Mouse (Mus musculus): ENCODE data around the gene Spata33.

Spata33 gene

GRCm38 (mm10) chr8:123239398-123239797, 26.8 kb downstream of the Spata33 start:
- Histone ChIP-seq H3K4me3 (replicated peaks; ENCODE audit: low read length) (no peak overlapping the region), H3K36me3 (ENCODE audit: insufficient read depth, low read length) (peaks cover 24% of the 10 kb centered on the region), H3K27me3 (ENCODE audit: insufficient read depth, low read length) (peaks cover 16% of the 10 kb centered on the region), H3K9me3 (ENCODE audit: low read length) (no peaks in the 10 kb centered on the region), H3K4me1 (replicated peaks; ENCODE audit: low read depth, low read length) (peaks cover 39% of the 10 kb centered on the region)
- TF ChIP-seq POU5F1 (IDR thresholded peaks at IDR 0.05; ENCODE audit: borderline replicate concordance, low read length) (no peak), NANOG (IDR thresholded peaks at IDR 0.05; ENCODE audit: borderline replicate concordance, low read length) (no peak), CTCF (conservative IDR thresholded peaks at IDR 0.05; ENCODE audit: low read length) (no peak)

DNA sequence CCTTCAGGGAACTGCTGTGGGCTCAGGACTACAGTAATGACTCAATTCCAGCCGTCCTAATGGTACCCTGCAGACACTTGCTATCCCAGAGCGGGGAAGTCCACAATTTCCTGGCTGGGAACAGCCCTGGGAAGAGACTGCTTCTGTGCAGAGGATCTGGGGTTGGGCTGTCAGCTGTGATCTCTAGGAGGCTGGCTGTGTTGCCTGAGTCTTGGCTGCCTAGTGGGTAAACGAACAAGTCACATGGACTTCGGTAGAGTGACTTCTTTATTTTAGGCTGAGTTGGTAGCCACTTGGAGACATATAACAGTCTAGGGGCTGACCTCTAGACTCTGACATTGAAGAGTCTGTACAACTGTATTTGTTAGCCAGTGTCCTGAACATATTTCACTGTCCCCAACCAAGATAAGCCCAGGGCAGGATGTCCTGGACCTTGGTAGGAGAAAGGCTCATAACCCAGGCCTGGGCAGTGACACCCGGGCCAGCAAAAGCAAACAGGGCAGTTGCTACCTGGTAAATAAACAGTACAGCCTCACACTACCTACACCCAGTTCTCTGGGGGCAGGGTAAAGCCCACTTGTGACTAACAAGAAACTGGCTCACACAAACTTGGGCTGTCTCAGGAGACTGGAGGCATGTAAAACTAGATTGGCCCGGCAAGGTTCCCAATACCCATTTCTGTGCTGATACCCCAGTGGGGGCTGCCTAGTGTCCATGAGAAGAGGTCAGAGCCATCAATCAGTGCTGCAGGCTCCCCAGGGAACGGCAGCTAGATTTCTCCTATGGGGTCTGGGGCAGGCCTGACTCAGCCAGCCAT, 29.7 kb downstream of the Spata33 start:
- no peaks in the 10 kb centered on the region for H3K27me3 ChIP-seq (ENCODE audit: insufficient read depth, low read length)
- peaks cover 54% of the 10 kb centered on the region for H3K36me3 ChIP-seq (ENCODE audit: insufficient read depth, low read length)
- peaks cover 38% of the 10 kb centered on the region for H3K4me1 ChIP-seq (replicated peaks; ENCODE audit: low read depth, low read length)
- no peaks in the 10 kb centered on the region for H3K9me3 ChIP-seq (ENCODE audit: low read length)
- H3K4me3 ChIP-seq (replicated peaks; ENCODE audit: low read length) = no peak overlapping the region
- TF ChIP-seq CTCF (conservative IDR thresholded peaks at IDR 0.05; ENCODE audit: low read length) (no peak), POU5F1 (IDR thresholded peaks at IDR 0.05; ENCODE audit: borderline replicate concordance, low read length) (no peak), NANOG (IDR thresholded peaks at IDR 0.05; ENCODE audit: borderline replicate concordance, low read length) (no peak)

- peak overlapping the region; percentile 10; the same call in 1 of the 2 replicates for H3K4me3 ChIP-seq (replicated peaks; ENCODE audit: low read length)
- H3K36me3 ChIP-seq (ENCODE audit: insufficient read depth, low read length) = peaks cover 61% of the 10 kb centered on the region
- peaks cover 38% of the 10 kb centered on the region for H3K4me1 ChIP-seq (replicated peaks; ENCODE audit: low read depth, low read length)
- TF ChIP-seq CTCF (conservative IDR thresholded peaks at IDR 0.05; ENCODE audit: low read length) (no peak), POU5F1 (IDR thresholded peaks at IDR 0.05; ENCODE audit: borderline replicate concordance, low read length) (no peak), NANOG (IDR thresholded peaks at IDR 0.05; ENCODE audit: borderline replicate concordance, low read length) (no peak)
- H3K9me3 ChIP-seq (ENCODE audit: low read length) = no peaks in the 10 kb centered on the region
- H3K27me3 ChIP-seq (ENCODE audit: insufficient read depth, low read length) = no peaks in the 10 kb centered on the region
Measured at GRCm38 (mm10) chr8:123243053-123243452, 30.4 kb downstream of the Spata33 start.

DNA sequence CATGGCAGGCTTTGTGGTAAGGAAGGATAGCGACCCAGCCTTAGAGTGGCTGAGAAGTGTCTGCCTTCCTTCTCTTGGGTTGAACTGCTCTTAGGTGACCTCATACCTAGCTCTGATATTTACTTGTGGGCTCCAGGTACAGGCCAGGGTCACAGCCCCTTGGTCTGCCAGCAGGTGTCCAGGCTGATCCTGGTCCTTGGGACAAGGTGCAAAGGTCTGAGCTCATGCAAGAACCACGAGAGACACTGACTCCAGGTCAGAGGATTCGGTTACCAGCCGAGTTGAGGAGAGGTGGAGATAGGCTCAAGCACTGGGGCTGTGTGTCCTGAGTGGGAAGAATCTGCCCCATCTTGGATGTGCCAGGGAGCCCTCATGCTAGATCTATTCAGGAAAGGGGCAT, 31.8 kb downstream of the Spata33 start:
- Histone ChIP-seq H3K36me3 (ENCODE audit: insufficient read depth, low read length) (peaks cover 74% of the 10 kb centered on the region), H3K27me3 (ENCODE audit: insufficient read depth, low read length) (no peaks in the 10 kb centered on the region), H3K9me3 (ENCODE audit: low read length) (no peaks in the 10 kb centered on the region), H3K4me1 (replicated peaks; ENCODE audit: low read depth, low read length) (peaks cover 38% of the 10 kb centered on the region), H3K4me3 (replicated peaks; ENCODE audit: low read length) (no peak overlapping the region)
- TF ChIP-seq CTCF (conservative IDR thresholded peaks at IDR 0.05; ENCODE audit: low read length) = no peak
- TF ChIP-seq NANOG (IDR thresholded peaks at IDR 0.05; ENCODE audit: borderline replicate concordance, low read length) = no peak
- TF ChIP-seq POU5F1 (IDR thresholded peaks at IDR 0.05; ENCODE audit: borderline replicate concordance, low read length) = no peak

DNA sequence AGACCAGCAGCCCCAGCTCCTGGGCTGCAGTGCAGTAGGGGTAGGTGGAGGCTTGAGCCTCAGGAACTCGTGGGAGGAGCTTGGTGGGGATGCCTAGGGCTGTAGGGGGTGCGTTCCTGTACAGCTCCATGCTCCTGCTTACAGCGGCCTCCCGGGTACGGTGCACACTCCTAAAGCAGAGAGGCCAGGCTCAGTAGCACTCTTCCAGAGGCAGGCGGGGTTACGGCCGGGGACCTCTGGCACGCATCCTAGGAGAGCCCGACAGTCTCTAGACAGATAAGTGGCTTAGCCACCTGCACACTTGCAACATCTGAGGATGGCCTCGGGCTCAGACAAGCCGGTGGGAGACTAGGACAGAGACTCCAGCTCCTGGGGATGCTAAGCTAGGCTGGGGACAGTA, 32.9 kb downstream of the Spata33 start:
- Histone ChIP-seq H3K4me3 (replicated peaks; ENCODE audit: low read length) (peak overlapping the region; percentile 35; the same call in 1 of the 2 replicates), H3K4me1 (replicated peaks; ENCODE audit: low read depth, low read length) (peaks cover 38% of the 10 kb centered on the region), H3K36me3 (ENCODE audit: insufficient read depth, low read length) (peaks cover 86% of the 10 kb centered on the region), H3K27me3 (ENCODE audit: insufficient read depth, low read length) (no peaks in the 10 kb centered on the region), H3K9me3 (ENCODE audit: low read length) (no peaks in the 10 kb centered on the region)
- TF ChIP-seq NANOG (IDR thresholded peaks at IDR 0.05; ENCODE audit: borderline replicate concordance, low read length) (no peak), CTCF (conservative IDR thresholded peaks at IDR 0.05; ENCODE audit: low read length) (no peak), POU5F1 (IDR thresholded peaks at IDR 0.05; ENCODE audit: borderline replicate concordance, low read length) (no peak)

DNA sequence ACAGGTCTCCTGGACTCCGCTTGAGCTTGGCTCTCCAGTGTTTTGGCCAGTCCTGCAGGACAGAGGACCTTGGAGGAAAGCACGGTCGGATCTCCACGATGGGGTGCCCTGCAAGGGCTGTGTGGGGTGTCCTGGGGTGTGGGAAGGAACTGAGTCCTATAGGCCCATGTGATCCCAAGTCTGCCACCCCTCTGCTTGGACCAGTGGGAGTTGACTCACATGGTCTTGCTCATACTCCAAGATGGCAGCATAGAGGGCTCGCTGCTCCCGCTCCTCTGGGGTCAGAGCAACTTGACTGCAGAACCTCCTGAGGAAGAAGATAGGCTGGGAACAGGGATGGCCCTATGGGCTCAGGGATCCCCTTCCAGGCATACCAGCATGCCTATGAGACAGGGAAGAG, 35.1 kb downstream of the Spata33 start:
- Histone ChIP-seq H3K27me3 (ENCODE audit: insufficient read depth, low read length) (no peaks in the 10 kb centered on the region), H3K4me3 (replicated peaks; ENCODE audit: low read length) (no peak overlapping the region), H3K36me3 (ENCODE audit: insufficient read depth, low read length) (peaks cover 89% of the 10 kb centered on the region), H3K4me1 (replicated peaks; ENCODE audit: low read depth, low read length) (peaks cover 39% of the 10 kb centered on the region), H3K9me3 (ENCODE audit: low read length) (no peaks in the 10 kb centered on the region)
- TF ChIP-seq POU5F1 (IDR thresholded peaks at IDR 0.05; ENCODE audit: borderline replicate concordance, low read length) = no peak
- no peak for TF ChIP-seq NANOG (IDR thresholded peaks at IDR 0.05; ENCODE audit: borderline replicate concordance, low read length)
- no peak for TF ChIP-seq CTCF (conservative IDR thresholded peaks at IDR 0.05; ENCODE audit: low read length)

DNA sequence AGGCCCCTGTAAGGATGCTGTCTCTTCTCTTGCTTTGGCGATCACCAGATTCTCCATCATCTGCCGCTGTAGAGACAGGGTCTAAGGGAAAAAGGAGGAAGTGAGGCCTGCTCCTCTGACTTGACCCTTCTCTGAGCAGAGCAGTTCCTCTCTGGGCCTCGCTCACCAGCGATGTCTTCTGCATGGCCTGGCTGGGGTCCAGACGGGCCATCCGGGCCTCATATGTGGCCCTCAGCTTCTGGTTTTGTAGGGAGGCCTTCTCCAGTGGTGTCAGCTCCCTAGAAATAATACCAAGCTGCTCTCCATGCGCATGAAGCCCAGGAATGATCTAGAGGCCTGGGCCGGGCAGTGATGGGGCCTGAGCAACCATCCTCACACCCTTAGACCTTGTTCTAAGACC, 36.0 kb downstream of the Spata33 start:
- Histone ChIP-seq H3K4me3 (replicated peaks; ENCODE audit: low read length) (no peak overlapping the region), H3K4me1 (replicated peaks; ENCODE audit: low read depth, low read length) (peaks cover 39% of the 10 kb centered on the region), H3K36me3 (ENCODE audit: insufficient read depth, low read length) (peaks cover 83% of the 10 kb centered on the region), H3K9me3 (ENCODE audit: low read length) (no peaks in the 10 kb centered on the region), H3K27me3 (ENCODE audit: insufficient read depth, low read length) (no peaks in the 10 kb centered on the region)
- no peak for TF ChIP-seq POU5F1 (IDR thresholded peaks at IDR 0.05; ENCODE audit: borderline replicate concordance, low read length)
- TF ChIP-seq NANOG (IDR thresholded peaks at IDR 0.05; ENCODE audit: borderline replicate concordance, low read length) = no peak
- TF ChIP-seq CTCF (conservative IDR thresholded peaks at IDR 0.05; ENCODE audit: low read length) = no peak

GRCm38 (mm10) chr8:123250940-123251339, 38.3 kb downstream of the Spata33 start:
- no peak for TF ChIP-seq POU5F1 (IDR thresholded peaks at IDR 0.05; ENCODE audit: borderline replicate concordance, low read length)
- no peak for TF ChIP-seq NANOG (IDR thresholded peaks at IDR 0.05; ENCODE audit: borderline replicate concordance, low read length)
- no peak for TF ChIP-seq CTCF (conservative IDR thresholded peaks at IDR 0.05; ENCODE audit: low read length)
- no peak overlapping the region for H3K4me3 ChIP-seq (replicated peaks; ENCODE audit: low read length)

More at GRCm38 (mm10) chr8:123250940-123251339, 38.3 kb downstream of the Spata33 start:
- Histone ChIP-seq H3K9me3 (ENCODE audit: low read length) (no peaks in the 10 kb centered on the region), H3K36me3 (ENCODE audit: insufficient read depth, low read length) (peaks cover 66% of the 10 kb centered on the region), H3K4me1 (replicated peaks; ENCODE audit: low read depth, low read length) (peaks cover 34% of the 10 kb centered on the region), H3K27me3 (ENCODE audit: insufficient read depth, low read length) (peaks cover 14% of the 10 kb centered on the region)

Data from E14TG2a.4 (cell line).